Mouse (Mus musculus) stomach, postnatal 0 days (tissue): ENCODE data around the gene Krtap28-10. TPM values are rescaled to one million over a fixed set of nuclear protein-coding genes. Genes with fewer than 3 reads are reported as not detected.

Experiments used
- ATAC-seq: fragments of 200-750 bp; cut with Nextera tagmentation; 2 replicates; pipeline ENCODE4 v1.8.0; 2017; ENCODE audit not compliant: low FRiP score, low TSS enrichment
- DNase-seq: peaks from one replicate; pipeline ENCODE4 v3.0.0-alpha.2; 2016; ENCODE audit warnings: low spot score
- H3K27ac ChIP-seq: fragments of 300-500 bp; sonication (generic); replicated peaks from 2 replicates; pipeline ENCODE4 v1.5.1; 2014; ENCODE audit warnings: mild to moderate bottlenecking, control low read depth
- H3K27me3 ChIP-seq: fragments of 300-500 bp; sonication (generic); 2 replicates; pipeline ENCODE4 v1.6.1; 2014; ENCODE audit warnings: low read length; ENCODE audit not compliant: control insufficient read depth, insufficient read depth
- H3K36me3 ChIP-seq: fragments of 300-500 bp; sonication (generic); 2 replicates; pipeline ENCODE4 v1.6.1; 2014; ENCODE audit warnings: low read length, mixed read lengths; ENCODE audit not compliant: control insufficient read depth, insufficient read depth
- H3K4me1 ChIP-seq: fragments of 300-500 bp; sonication (generic); replicated peaks from 2 replicates; pipeline ENCODE4 v1.6.1; 2014; ENCODE audit warnings: antibody characterized with exemption; ENCODE audit not compliant: control insufficient read depth, insufficient read depth
- H3K4me2 ChIP-seq: fragments of 300-500 bp; sonication (generic); replicated peaks from 2 replicates; pipeline ENCODE4 v1.6.1; 2014; ENCODE audit warnings: low read depth, mild to moderate bottlenecking, control low read depth, moderate library complexity
- H3K4me3 ChIP-seq: fragments of 300-500 bp; sonication (generic); 2 replicates; pipeline ENCODE4 v1.5.1; 2014; ENCODE audit warnings: low read depth, low read length, control low read depth
- H3K9ac ChIP-seq: fragments of 300-500 bp; sonication (generic); 2 replicates; pipeline ENCODE4 v1.6.1; 2014; ENCODE audit warnings: mild to moderate bottlenecking, low read length, control low read depth, mixed read lengths
- H3K9me3 ChIP-seq: fragments of 300-500 bp; sonication (generic); 2 replicates; pipeline ENCODE4 v1.6.1; 2016; ENCODE audit warnings: low read length; ENCODE audit not compliant: control insufficient read depth
- CTCF ChIP-seq: IDR thresholded peaks from 2 replicates; pipeline ENCODE4 v1.5.1; 2016; ENCODE audit warnings: antibody characterized with exemption, low read depth, mild to moderate bottlenecking, moderate library complexity
- EP300 ChIP-seq: optimal IDR thresholded peaks from 2 replicates; pipeline ENCODE3; 2016; ENCODE audit warnings: antibody characterized with exemption
- WGBS: fragments of 180-500 bp; shearing (Covaris S2); extraction: QIAGEN DNeasy Blood & Tissue Kit; methylation state at CpG from one replicate; pipeline ENCODE4 v1.1.7; 2014; 5-methylcytosine and 5-hydroxymethylcytosine counted together
- polyA plus RNA-seq: library from polyadenylated mRNA; unstranded; fragments of >200 nt; fragmentation: Nextera tagmentation; extraction: Ambion mirVana; gene quantifications from 2 replicates; pipeline ENCODE4 v1.2.1, GENCODE M21; 2015

Gene Krtap28-10
- polyA plus RNA-seq, 1 experiment from 2014 or later, result not detected

DNA sequence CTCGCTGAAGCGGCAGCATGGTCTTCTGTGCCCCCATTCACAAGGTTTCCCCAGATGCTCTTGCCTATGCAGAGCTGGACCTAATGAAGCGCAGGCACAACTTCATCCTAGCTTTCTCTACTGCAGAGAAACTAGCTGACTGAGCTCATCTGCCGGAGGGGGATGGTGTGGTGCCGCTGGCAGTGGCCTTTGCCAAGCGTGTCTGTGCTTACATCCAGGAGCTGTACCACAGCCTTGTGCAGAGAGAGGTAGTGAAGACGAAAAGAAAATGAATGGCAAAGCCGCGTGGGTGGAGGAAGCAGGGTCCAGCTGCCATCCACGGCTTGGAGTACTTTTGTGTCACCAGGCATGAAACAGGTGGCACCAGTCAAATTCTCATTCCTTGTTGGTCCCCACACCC, 24.9 kb upstream of the Krtap28-10 start:
- no peak for ATAC-seq
- WGBS, result 82% methylated on average over 10 of the region's 10 CpGs
- TF ChIP-seq CTCF, result no peak
- no peak for TF ChIP-seq EP300

DNA sequence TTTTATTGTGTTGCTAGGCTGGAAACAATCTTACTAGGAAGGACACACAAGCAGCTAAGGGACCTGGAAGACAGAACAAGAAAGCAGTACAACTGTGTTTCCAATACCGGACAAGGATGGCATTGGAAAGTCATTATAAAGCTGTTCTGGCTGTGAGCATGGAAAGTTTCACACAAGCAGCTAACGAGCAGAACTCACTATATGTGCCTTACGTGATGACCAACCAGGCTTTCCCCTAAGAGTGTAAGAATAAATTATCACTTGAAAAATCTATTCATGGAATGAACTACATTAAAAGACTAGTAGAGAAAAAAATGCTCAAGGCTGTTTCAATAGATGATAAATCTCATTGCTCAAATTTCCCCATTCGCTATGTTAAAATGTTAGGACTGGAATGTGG, 24.3 kb upstream of the Krtap28-10 start:
- H3K9ac ChIP-seq, result no peak overlapping the region
- DNase-seq, result no peak
- no peak overlapping the region for H3K4me3 ChIP-seq
- H3K4me1 ChIP-seq, result no peaks in the 10 kb centered on the region
- H3K4me2 ChIP-seq, result no peak overlapping the region
- H3K36me3 ChIP-seq, result no peaks in the 10 kb centered on the region
- no peak for ATAC-seq
- no peaks in the 10 kb centered on the region for H3K9me3 ChIP-seq
- 89% methylated on average over 4 of the region's 4 CpGs for WGBS
- no peaks in the 10 kb centered on the region for H3K27me3 ChIP-seq
- TF ChIP-seq CTCF (no peak), EP300 (no peak)
- H3K27ac ChIP-seq, result no peak overlapping the region

More for the DNA sequence above, 24.9 kb upstream of the Krtap28-10 start:
- Histone ChIP-seq H3K4me1 (no peaks in the 10 kb centered on the region), H3K4me2 (no peak overlapping the region), H3K9me3 (no peaks in the 10 kb centered on the region), H3K9ac (no peak overlapping the region), H3K27me3 (no peaks in the 10 kb centered on the region), H3K27ac (no peak overlapping the region), H3K36me3 (no peaks in the 10 kb centered on the region), H3K4me3 (no peak overlapping the region)
- DNase-seq, result no peak

- no peak overlapping the region for H3K4me2 ChIP-seq
- H3K4me1 ChIP-seq, result no peaks in the 10 kb centered on the region
- no peak overlapping the region for H3K4me3 ChIP-seq
- H3K27me3 ChIP-seq, result no peaks in the 10 kb centered on the region
- no peak overlapping the region for H3K27ac ChIP-seq
- peak; percentile 31 for DNase-seq
- TF ChIP-seq CTCF (peak; percentile 78), EP300 (no peak)
- H3K9ac ChIP-seq, result no peak overlapping the region
- H3K36me3 ChIP-seq, result no peaks in the 10 kb centered on the region
- WGBS, result 19% methylated on average over 3 of the region's 3 CpGs
- no peak for ATAC-seq
- no peaks in the 10 kb centered on the region for H3K9me3 ChIP-seq
These were observed 22.6 kb upstream of the Krtap28-10 start for GRCm38 (mm10) chr1:83064851-83065250.

DNA sequence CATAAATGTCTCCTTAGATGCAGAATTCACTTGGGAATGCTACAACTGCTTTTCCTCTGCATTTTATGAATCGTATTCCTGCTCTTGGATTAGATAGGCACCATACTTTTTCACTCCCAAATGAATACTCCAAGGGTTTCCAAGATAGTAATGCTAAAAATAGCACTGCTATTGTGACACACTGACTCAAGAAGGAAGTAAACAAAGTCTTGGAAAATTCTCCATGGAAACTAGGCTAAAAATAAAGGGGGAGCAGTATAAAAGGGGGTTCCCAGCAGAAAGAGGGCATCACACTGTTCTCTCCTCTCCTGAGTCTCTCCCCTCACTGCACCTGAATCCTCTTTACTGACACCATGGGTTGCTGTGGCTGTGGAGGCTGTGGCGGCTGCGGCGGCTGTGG, 18.4 kb upstream of the Krtap28-10 start, which contains the start of gene Krtap28-13:
Gene Krtap28-13, plus strand, starts transcription at position 288 of the 400 bp plus-strand sequence.
- H3K9ac ChIP-seq, result no peak within 1 kb of the TSS
- DNase-seq, result no peak

DNA sequence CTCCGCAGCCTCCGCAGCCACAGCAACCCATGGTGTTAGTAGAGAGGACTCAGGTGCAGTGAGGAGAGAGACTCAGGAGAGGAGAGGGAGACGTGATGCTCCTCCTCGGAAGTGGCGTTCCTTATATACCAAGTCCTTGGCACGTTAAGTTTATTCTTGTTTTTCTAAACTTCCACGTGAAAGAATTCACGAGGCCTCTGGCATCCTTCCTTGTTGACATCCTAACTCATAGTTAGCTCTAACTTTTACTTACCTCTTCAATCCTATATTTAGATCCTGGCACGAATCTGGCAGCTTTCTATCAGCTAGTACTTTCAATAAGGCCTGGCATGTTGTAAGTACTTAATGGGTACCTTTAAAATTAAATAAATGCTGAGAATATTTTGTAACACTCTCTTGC, 17.0 kb upstream of the Krtap28-10 start, which contains the start of gene A030005K14Rik:
Gene A030005K14Rik, minus strand, starts transcription at position 101 of the 400 bp plus-strand sequence.
- Histone ChIP-seq H3K4me2 (no peak within 1 kb of the TSS), H3K4me1 (no peaks in the 10 kb centered on the region), H3K9me3 (no peaks in the 10 kb centered on the region), H3K36me3 (no peaks in the 10 kb centered on the region), H3K27me3 (no peaks in the 10 kb centered on the region), H3K9ac (no peak within 1 kb of the TSS), H3K4me3 (no peak within 1 kb of the TSS), H3K27ac (no peak within 1 kb of the TSS)
- WGBS, result 79% methylated on average over 9 of the region's 9 CpGs
- TF ChIP-seq EP300 (no peak), CTCF (no peak)
- DNase-seq (no peak), ATAC-seq (no peak)

More for the DNA sequence above, 18.4 kb upstream of the Krtap28-10 start, which contains the start of gene Krtap28-13:
- H3K36me3 ChIP-seq, result no peaks in the 10 kb centered on the region
- TF ChIP-seq CTCF, result no peak
- TF ChIP-seq EP300, result no peak
- no peak for ATAC-seq
- H3K4me1 ChIP-seq, result no peaks in the 10 kb centered on the region
- no peaks in the 10 kb centered on the region for H3K27me3 ChIP-seq
- no peak within 1 kb of the TSS for H3K4me2 ChIP-seq
- WGBS, result 80% methylated on average over 4 of the region's 4 CpGs
- no peak within 1 kb of the TSS for H3K4me3 ChIP-seq
- H3K9me3 ChIP-seq, result no peaks in the 10 kb centered on the region
- no peak within 1 kb of the TSS for H3K27ac ChIP-seq

DNA sequence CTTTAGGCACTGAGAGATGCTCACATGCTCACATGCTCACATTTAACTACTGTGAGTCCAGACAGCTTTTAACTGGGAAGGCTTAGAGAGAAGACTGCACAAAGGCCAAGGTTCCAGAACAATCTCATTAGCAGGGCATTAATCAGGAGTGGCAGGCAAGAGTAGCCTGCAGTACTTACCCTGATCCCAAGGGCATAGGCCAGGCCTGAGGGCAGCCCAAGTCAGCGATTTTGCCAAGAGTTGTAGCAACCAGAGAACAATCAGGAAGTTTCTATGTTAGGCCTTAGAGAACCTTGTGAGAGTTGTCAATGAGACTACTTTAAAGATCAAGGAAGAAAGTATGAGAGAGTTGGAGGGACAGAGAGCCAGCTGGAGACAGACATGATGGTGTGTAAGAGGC, 16.2 kb upstream of the Krtap28-10 start:
- Histone ChIP-seq H3K27ac (no peak overlapping the region), H3K9ac (no peak overlapping the region), H3K36me3 (no peaks in the 10 kb centered on the region), H3K4me3 (no peak overlapping the region), H3K4me2 (no peak overlapping the region), H3K4me1 (no peaks in the 10 kb centered on the region), H3K9me3 (no peaks in the 10 kb centered on the region), H3K27me3 (no peaks in the 10 kb centered on the region)
- ATAC-seq (no peak), DNase-seq (no peak)
- no peak for TF ChIP-seq EP300
- TF ChIP-seq CTCF, result no peak
- WGBS, result 45% methylated on average over 1 of the region's 1 CpGs
